Mouse (Mus musculus) kidney, embryonic 15.5 days (tissue): ENCODE data around the gene Ucp3. TPM values are rescaled to one million over a fixed set of nuclear protein-coding genes. Genes with fewer than 3 reads are reported as not detected.
"Not testable (repeated sequence)": the region's sequence is repeated elsewhere in the genome, so short reads cannot be mapped to it uniquely, and the experiment has no call there.

Experiments used
- ATAC-seq: fragments of 200-750 bp; cut with Nextera tagmentation; replicated peaks from 2 replicates; pipeline ENCODE4 v1.8.0; 2017; ENCODE audit warnings: moderate TSS enrichment; ENCODE audit not compliant: low FRiP score
- H3K27ac ChIP-seq: fragments of 300-500 bp; sonication (generic); 2 replicates; pipeline ENCODE4 v1.5.1; 2015; ENCODE audit warnings: mild to moderate bottlenecking, inconsistent platforms
- H3K27me3 ChIP-seq: fragments of 300-500 bp; sonication (generic); 2 replicates; pipeline ENCODE4 v1.6.1; 2015; ENCODE audit warnings: inconsistent platforms
- H3K36me3 ChIP-seq: fragments of 300-500 bp; sonication (generic); 2 replicates; pipeline ENCODE4 v1.6.1; 2015; ENCODE audit warnings: inconsistent platforms
- H3K4me1 ChIP-seq: fragments of 300-500 bp; sonication (generic); 2 replicates; pipeline ENCODE4 v1.6.1; 2015; ENCODE audit warnings: inconsistent platforms
- H3K4me2 ChIP-seq: fragments of 300-500 bp; sonication (generic); 2 replicates; pipeline ENCODE4 v1.6.1; 2015; ENCODE audit warnings: moderate library complexity, mild to moderate bottlenecking, inconsistent platforms
- H3K4me3 ChIP-seq: fragments of 300-500 bp; sonication (generic); replicated peaks from 2 replicates; pipeline ENCODE4 v1.5.1; 2015; ENCODE audit warnings: mild to moderate bottlenecking, inconsistent platforms
- H3K9ac ChIP-seq: fragments of 300-500 bp; sonication (generic); 2 replicates; pipeline ENCODE4 v1.6.1; 2015; ENCODE audit warnings: mild to moderate bottlenecking, inconsistent platforms
- H3K9me3 ChIP-seq: fragments of 300-500 bp; sonication (generic); replicated peaks from 2 replicates; pipeline ENCODE4 v1.6.1; 2016; ENCODE audit warnings: inconsistent platforms
- WGBS: fragments of 180-500 bp; shearing (Covaris S2); methylation state at CpG from one replicate; pipeline ENCODE4 v1.1.7; 2015; ENCODE audit warnings: mixed read lengths; 5-methylcytosine and 5-hydroxymethylcytosine counted together
- polyA plus RNA-seq: library from polyadenylated mRNA; unstranded; fragments of >200 nt; fragmentation: Nextera tagmentation; extraction: Ambion mirVana; gene quantifications from 2 replicates; pipeline ENCODE4 v1.2.1, GENCODE M21; 2015

Ucp3 gene
- polyA plus RNA-seq, 1 experiment from 2014 or later, result 0.12 TPM

DNA sequence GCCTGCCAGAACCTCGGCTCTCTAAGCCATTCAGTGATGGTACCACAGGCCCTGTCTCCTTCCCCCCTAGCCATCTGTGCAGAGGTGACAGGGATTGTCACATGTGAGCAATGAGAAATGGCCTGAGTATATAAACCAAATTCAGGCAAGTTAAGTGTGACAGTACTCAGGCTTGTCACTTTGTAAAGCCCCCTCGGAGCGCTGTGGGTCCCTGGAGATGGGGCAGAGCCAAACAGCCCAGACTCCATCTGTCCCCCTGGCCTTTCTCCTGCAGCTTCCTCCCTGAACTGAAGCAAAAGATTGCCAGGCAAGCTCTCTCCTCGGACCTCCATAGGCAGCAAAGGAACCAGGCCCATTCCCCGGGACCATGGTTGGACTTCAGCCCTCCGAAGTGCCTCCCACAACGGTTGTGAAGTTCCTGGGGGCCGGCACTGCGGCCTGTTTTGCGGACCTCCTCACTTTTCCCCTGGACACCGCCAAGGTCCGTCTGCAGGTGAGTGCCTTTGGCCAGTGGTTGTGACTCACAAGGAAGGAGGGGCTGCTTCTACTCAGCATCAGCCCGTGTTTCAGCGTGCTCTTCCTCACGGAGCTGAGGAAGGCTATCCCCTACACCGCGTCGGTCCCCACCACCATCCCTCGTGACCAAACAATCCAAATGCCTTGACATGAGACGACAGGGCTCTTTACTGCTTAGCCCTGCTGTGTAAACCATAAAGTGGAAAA, 6.5 kb downstream of the Ucp3 start:
- Histone ChIP-seq H3K36me3 (no peaks in the 10 kb centered on the region), H3K27ac (no peak overlapping the region), H3K4me2 (peak overlapping the region; percentile 14; the same call in 1 of the 2 replicates), H3K9me3 (no peaks in the 10 kb centered on the region), H3K4me3 (no peak overlapping the region), H3K4me1 (peaks cover 18% of the 10 kb centered on the region), H3K9ac (no peak overlapping the region), H3K27me3 (no peaks in the 10 kb centered on the region)
- no peak; the same call in none of the 2 replicates for ATAC-seq
- WGBS, result 79% methylated on average over 20 of the region's 20 CpGs

GRCm38 (mm10) chr7:100479823-100480164, 7.0 kb downstream of the Ucp3 start:
- H3K4me2 ChIP-seq, result peak overlapping the region; percentile 14; the same call in 1 of the 2 replicates
- peak overlapping the region; percentile 48; the same call in 1 of the 2 replicates for H3K27ac ChIP-seq
- H3K9me3 ChIP-seq, result no peaks in the 10 kb centered on the region
- H3K27me3 ChIP-seq, result no peaks in the 10 kb centered on the region
- 60% methylated on average over 15 of the region's 15 CpGs for WGBS
- ATAC-seq, result peak; percentile 66
- H3K4me3 ChIP-seq, result no peak overlapping the region
- no peak overlapping the region for H3K9ac ChIP-seq
- H3K4me1 ChIP-seq, result peaks cover 16% of the 10 kb centered on the region
- no peaks in the 10 kb centered on the region for H3K36me3 ChIP-seq

DNA sequence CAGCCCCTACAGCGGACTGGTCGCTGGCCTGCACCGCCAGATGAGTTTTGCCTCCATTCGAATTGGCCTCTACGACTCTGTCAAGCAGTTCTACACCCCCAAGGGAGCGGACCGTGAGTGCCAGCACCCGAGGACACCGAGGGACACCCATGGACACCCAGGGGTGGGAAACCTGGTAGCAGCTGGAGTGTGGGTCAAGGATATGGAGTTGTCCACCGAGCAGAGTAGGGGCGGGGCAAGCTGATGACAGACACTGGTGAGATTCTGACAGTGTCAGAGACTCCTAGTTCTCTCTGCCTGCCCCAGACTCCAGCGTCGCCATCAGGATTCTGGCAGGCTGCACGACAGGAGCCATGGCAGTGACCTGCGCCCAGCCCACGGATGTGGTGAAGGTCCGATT, 7.4 kb downstream of the Ucp3 start:
- Histone ChIP-seq H3K4me1 (peaks cover 15% of the 10 kb centered on the region), H3K9ac (no peak overlapping the region), H3K27me3 (no peaks in the 10 kb centered on the region), H3K9me3 (no peaks in the 10 kb centered on the region), H3K4me2 (peak overlapping the region; percentile 14; the same call in 1 of the 2 replicates), H3K36me3 (no peaks in the 10 kb centered on the region), H3K4me3 (no peak overlapping the region), H3K27ac (peak overlapping the region; percentile 48; the same call in 1 of the 2 replicates)
- 74% methylated on average over 17 of the region's 17 CpGs for WGBS
- ATAC-seq, result peak; percentile 57; the same call in 1 of the 2 replicates

DNA sequence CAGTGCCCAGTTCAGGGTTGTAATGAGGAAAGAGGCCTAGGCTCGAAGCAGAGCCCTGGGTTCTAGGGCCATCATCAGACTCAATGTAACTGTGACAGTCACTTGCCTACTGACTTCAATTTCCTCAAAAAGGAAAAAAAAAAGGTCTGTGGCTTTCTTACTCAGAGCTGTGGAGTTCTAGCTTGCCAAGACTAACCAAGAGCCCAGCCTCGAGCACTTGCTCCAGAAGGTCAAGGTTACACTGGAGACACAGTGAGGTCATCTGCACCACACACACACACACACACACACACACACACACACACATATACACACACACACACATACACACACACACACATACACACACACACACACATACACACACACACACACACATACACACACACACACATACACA, 9.3 kb downstream of the Ucp3 start:
- H3K36me3 ChIP-seq, H3K9ac ChIP-seq, H3K9me3 ChIP-seq, H3K4me2 ChIP-seq, H3K27me3 ChIP-seq, ATAC-seq, H3K27ac ChIP-seq, H3K4me3 ChIP-seq: not testable (repeated sequence)
- H3K4me1 ChIP-seq, result peaks cover 12% of the 10 kb centered on the region
- WGBS, result 81% methylated on average over 2 of the region's 2 CpGs

DNA sequence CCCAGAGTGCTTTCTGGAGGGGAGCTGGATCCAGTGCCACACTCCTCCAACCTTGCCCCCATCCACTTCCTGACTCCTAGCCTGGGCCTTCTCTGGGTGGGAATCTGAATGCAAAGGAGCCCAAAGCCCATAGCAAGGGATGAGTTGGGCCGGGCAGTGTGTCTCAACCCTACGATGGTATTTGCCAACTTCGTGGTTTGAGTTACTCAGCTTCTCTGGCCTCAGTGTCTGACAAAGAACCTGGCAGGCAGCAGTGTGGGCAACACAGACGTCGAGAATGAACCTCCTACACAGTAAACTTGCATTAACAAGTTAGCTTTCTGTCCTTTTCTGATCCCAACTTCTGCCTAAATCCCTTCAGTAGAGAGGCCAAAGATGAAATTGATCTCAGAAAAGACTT, 11.7 kb downstream of the Ucp3 start:
- Histone ChIP-seq H3K4me2 (no peak overlapping the region), H3K27ac (no peak overlapping the region), H3K4me3 (no peak overlapping the region), H3K9me3 (no peaks in the 10 kb centered on the region), H3K27me3 (no peaks in the 10 kb centered on the region), H3K36me3 (no peaks in the 10 kb centered on the region), H3K9ac (no peak overlapping the region), H3K4me1 (peaks cover 13% of the 10 kb centered on the region)
- ATAC-seq, result no peak
- WGBS, result 81% methylated on average over 5 of the region's 5 CpGs

- Histone ChIP-seq H3K4me3 (no peak overlapping the region), H3K9ac (no peak overlapping the region), H3K27me3 (no peaks in the 10 kb centered on the region), H3K9me3 (no peaks in the 10 kb centered on the region), H3K4me2 (no peak overlapping the region), H3K27ac (no peak overlapping the region), H3K36me3 (no peaks in the 10 kb centered on the region), H3K4me1 (peaks cover 11% of the 10 kb centered on the region)
- no peak for ATAC-seq
- WGBS, result 46% methylated on average over 2 of the region's 2 CpGs
These were observed 14.5 kb downstream of the Ucp3 start for GRCm38 (mm10) chr7:100487301-100487700.

GRCm38 (mm10) chr7:100488474-100489048, 15.8 kb downstream of the Ucp3 start:
- WGBS, result 33% methylated on average over 10 of the region's 10 CpGs
- no peak overlapping the region for H3K9ac ChIP-seq
- H3K4me3 ChIP-seq, result no peak overlapping the region
- no peak overlapping the region for H3K27ac ChIP-seq
- H3K27me3 ChIP-seq, result no peaks in the 10 kb centered on the region
- ATAC-seq, result no peak
- no peaks in the 10 kb centered on the region for H3K9me3 ChIP-seq
- H3K4me1 ChIP-seq, result peaks cover 23% of the 10 kb centered on the region
- no peak overlapping the region for H3K4me2 ChIP-seq
- H3K36me3 ChIP-seq, result no peaks in the 10 kb centered on the region

DNA sequence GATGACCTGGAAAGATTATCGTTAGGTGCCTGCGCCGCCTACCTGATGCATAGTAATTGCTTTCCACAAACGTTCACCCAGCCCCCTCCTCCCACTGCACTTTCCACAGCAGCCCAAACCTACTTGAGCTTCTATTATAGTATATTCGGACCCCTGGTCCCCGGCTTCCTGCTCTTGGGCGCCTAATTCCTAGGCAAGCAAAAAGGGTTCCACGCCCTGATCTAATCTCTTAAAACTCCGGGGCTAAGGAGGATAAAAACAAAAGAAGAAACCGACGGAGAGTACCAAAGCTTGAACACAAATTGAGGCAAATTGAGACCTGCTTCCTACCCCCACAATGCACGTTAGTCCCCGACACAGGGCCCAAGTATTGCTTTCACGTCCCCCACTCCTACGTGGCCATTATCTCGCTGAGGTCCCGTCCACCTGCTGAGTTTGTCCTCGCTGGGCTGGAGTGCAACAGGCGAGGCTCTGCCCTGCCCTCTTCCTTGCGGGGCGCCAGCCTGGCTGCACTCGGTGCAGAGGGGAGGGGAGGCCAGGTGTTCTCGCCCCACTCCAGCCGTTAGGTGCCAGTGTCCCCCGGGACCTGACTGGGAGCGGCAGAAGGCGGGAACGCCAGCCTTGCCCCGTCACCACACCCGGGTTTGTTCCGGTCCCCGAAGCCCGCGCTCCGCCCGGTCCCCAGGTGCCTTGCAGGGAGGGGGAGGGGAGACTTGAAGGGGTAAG, 19.8 kb downstream of the Ucp3 start:
- 3% methylated on average over 36 of the region's 36 CpGs for WGBS

DNA sequence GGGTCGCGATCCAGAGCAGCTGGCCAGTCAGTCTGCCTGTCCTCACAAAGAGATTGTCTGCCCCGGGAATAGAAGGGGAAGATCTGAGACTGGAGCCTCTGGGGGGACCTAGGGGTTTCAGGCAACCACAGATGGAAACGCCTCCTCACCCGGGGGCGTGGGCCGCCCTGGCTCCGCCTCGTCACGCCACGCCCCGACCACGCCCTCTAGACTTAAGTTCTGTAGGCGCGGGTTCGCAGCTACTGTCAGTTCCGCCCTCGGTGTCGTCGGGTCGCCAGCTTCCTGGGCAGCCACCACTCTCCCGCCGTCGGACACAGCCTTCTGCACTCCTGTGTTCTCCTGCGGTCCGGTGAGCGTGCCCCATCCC, 20.3 kb downstream of the Ucp3 start, which contains the start of gene Ucp2:
TSS of gene Ucp2 (plus strand) at position 221 of the 367 bp plus-strand sequence.
- Histone ChIP-seq H3K4me2 (peak within 1 kb of the TSS; percentile 97), H3K4me1 (peaks cover 57% of the 10 kb centered on the region), H3K27ac (peak within 1 kb of the TSS; percentile 88), H3K27me3 (no peaks in the 10 kb centered on the region), H3K36me3 (peaks cover 17% of the 10 kb centered on the region), H3K9ac (peak within 1 kb of the TSS; percentile 51), H3K9me3 (no peaks in the 10 kb centered on the region), H3K4me3 (peak within 1 kb of the TSS; percentile 58)
- peak; percentile 72 for ATAC-seq
- under 1% methylated on average over 26 of the region's 27 CpGs for WGBS

More for the DNA sequence above, 19.8 kb downstream of the Ucp3 start:
- peaks cover 57% of the 10 kb centered on the region for H3K4me1 ChIP-seq
- ATAC-seq, result peak; percentile 57
- H3K9ac ChIP-seq, result peak overlapping the region; percentile 51
- H3K27ac ChIP-seq, result peak overlapping the region; percentile 88
- H3K36me3 ChIP-seq, result peaks cover 12% of the 10 kb centered on the region
- peak overlapping the region; percentile 58 for H3K4me3 ChIP-seq
- H3K4me2 ChIP-seq, result peak overlapping the region; percentile 97
- no peaks in the 10 kb centered on the region for H3K9me3 ChIP-seq
- no peaks in the 10 kb centered on the region for H3K27me3 ChIP-seq

GRCm38 (mm10) chr7:100493484-100494414, 21.0 kb downstream of the Ucp3 start:
- 11% methylated on average over 19 of the region's 19 CpGs for WGBS
- Histone ChIP-seq H3K4me2 (peak overlapping the region; percentile 97), H3K36me3 (peaks cover 24% of the 10 kb centered on the region), H3K4me3 (peak overlapping the region; percentile 58), H3K9me3 (no peaks in the 10 kb centered on the region), H3K27ac (peak overlapping the region; percentile 88), H3K4me1 (peaks cover 52% of the 10 kb centered on the region), H3K9ac (peak overlapping the region; percentile 51), H3K27me3 (no peaks in the 10 kb centered on the region)
- ATAC-seq, result peak; percentile 65

DNA sequence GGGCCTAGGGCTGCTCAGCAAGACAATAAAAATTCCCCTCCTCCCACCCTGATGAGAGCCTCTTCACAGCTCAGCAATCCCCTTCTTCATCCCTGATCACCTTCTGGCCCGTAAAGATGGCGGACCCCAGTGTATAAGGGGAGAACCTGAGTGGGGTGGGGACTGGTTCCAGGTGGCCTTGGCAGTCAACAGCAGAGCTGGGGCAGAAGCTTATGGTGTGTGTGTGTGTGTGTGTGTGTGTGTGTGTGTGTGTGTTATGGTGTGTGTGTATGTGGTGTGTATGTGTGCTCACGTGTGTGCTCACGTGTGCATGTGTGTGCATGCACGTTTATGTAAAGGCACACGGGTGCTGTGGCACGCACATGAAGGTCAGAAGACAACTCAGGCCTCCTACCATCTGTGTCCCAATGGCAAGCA, 21.6 kb downstream of the Ucp3 start:
- peaks cover 30% of the 10 kb centered on the region for H3K36me3 ChIP-seq
- WGBS, result 75% methylated on average over 7 of the region's 7 CpGs
- no peaks in the 10 kb centered on the region for H3K9me3 ChIP-seq
- H3K9ac ChIP-seq, result peak overlapping the region; percentile 51
- 0 out of 2 replicates have a peak, but pooled peaks have one; percentile 4 for ATAC-seq
- H3K27me3 ChIP-seq, result no peaks in the 10 kb centered on the region
- H3K4me1 ChIP-seq, result peaks cover 51% of the 10 kb centered on the region
- peak overlapping the region; percentile 88 for H3K27ac ChIP-seq
- peak overlapping the region; percentile 97 for H3K4me2 ChIP-seq
- H3K4me3 ChIP-seq, result peak overlapping the region; percentile 58
